Mouse (Mus musculus) small intestine, adult 2 months (tissue): Measurements from ENCODE around the gene Gm10337. TPM values are rescaled to one million over a fixed set of nuclear protein-coding genes. Genes with fewer than 3 reads are reported as not detected.

Experiments
- H3K27ac ChIP-seq: fragments of 200-500 bp; 2 replicates; pipeline ENCODE4 v1.5.1; 2012; ENCODE audit warnings: low read depth, low read length, control low read depth, inconsistent platforms; ENCODE audit not compliant: insufficient read depth
- H3K27me3 ChIP-seq: fragments of 200-500 bp; 2 replicates; pipeline ENCODE4 v1.6.1; 2012; ENCODE audit warnings: mild to moderate bottlenecking, moderate library complexity, low read length, inconsistent platforms; ENCODE audit not compliant: control insufficient read depth, insufficient read depth
- H3K36me3 ChIP-seq: fragments of 200-500 bp; 2 replicates; pipeline ENCODE4 v1.6.1; 2012; ENCODE audit warnings: mild to moderate bottlenecking, low read length, control low read depth, inconsistent platforms; ENCODE audit not compliant: control insufficient read depth, insufficient read depth
- H3K4me1 ChIP-seq: fragments of 200-500 bp; 2 replicates; pipeline ENCODE4 v1.6.1; 2012; ENCODE audit warnings: low read length, inconsistent platforms, mixed read lengths; ENCODE audit not compliant: control insufficient read depth, insufficient read depth, insufficient read length
- H3K4me3 ChIP-seq: fragments of 200-500 bp; 2 replicates; pipeline ENCODE4 v1.5.1; 2012; ENCODE audit warnings: low read depth, mild to moderate bottlenecking, control low read depth, inconsistent platforms, low read length, moderate library complexity
- CTCF ChIP-seq: fragments of 200-500 bp; IDR thresholded peaks from 2 replicates; pipeline ENCODE4 v1.5.1; 2012; ENCODE audit warnings: low read depth, mild to moderate bottlenecking, control low read depth, inconsistent platforms, low read length, moderate library complexity, mixed read lengths; ENCODE audit not compliant: insufficient replicate concordance, insufficient read length; ENCODE audit errors: extremely low read depth
- POLR2A ChIP-seq: fragments of 200-500 bp; IDR thresholded peaks from 2 replicates; pipeline ENCODE4 v1.6.1; 2012; ENCODE audit warnings: low read depth, mild to moderate bottlenecking, control low read depth, inconsistent platforms, low read length, moderate library complexity
- WGBS: fragments of 180-500 bp; shearing (Covaris S2); methylation state at CpG from one replicate; pipeline ENCODE4 v1.1.7; 2018; 5-methylcytosine and 5-hydroxymethylcytosine counted together
- polyA plus RNA-seq: library from polyadenylated mRNA; depleted of rRNA; stranded (reverse); fragments of >200 nt; gene quantifications from 2 replicates; pipeline ENCODE4 v1.2.3, GENCODE M21; 2012

Gene Gm10337
- polyA plus RNA-seq, 1 experiment: not detected

DNA sequence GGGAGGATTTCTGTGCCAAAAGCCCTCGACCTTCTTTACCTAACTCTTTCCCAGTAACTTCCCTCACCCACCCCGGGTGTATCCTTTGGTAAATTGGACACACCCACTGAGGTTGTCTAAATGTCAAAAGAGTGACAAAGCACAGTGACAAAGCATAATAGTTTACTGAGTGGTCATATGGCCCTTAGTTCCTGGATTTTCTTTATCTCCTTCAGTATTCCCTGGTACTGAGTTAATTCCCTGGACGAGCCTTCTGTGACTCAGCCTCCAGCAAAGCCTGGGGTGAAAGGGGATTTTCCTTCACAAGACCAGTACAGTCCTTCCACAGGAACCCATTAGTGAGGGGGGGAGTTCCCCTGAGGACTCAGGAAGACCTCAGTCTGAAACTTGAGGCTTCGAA, 42.6 kb upstream of the Gm10337 start:
- Histone ChIP-seq H3K36me3 (peaks cover 32% of the 10 kb centered on the region), H3K4me3 (peak overlapping the region; percentile 69), H3K27ac (peak overlapping the region; percentile 39; the same call in 1 of the 2 replicates), H3K4me1 (peaks cover 10% of the 10 kb centered on the region), H3K27me3 (no peaks in the 10 kb centered on the region)
- TF ChIP-seq CTCF: no peak
- no peak for TF ChIP-seq POLR2A
- WGBS: 35% methylated on average over 4 of the region's 4 CpGs

DNA sequence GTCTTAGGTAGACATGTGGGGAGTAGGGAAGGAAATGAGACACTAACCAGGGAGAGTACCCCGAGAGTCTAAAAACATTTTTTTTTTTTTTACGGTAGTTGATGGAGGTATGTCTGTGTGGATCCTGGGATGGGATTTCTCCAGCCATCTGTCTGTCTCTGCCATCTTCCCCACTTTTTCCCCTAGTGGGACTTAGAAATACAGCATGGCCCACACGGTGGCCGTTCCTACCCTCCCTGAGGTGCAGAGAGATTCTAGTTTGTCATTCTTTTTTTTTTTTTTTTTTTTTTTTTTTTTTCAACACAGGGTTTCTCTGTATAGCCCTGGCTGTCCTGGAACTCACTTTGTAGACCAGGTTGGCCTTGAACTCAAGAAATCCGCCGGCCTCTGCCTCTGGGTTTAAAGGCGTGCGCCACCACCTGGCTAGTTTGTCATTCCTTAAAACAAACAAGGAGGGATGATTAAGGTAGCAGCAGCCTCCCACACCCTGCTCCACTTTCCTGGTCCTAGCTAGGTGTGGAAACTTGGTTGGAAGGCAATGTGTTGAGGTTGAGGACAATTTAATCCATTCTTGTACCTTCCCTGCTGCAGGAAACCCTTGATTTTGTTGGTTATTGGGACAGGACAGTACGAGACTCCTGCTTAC, 42.0 kb upstream of the Gm10337 start:
- no peaks in the 10 kb centered on the region for H3K27me3 ChIP-seq
- no peak overlapping the region for H3K27ac ChIP-seq
- peaks cover 10% of the 10 kb centered on the region for H3K4me1 ChIP-seq
- peak overlapping the region; percentile 33; the same call in 1 of the 2 replicates for H3K4me3 ChIP-seq
- H3K36me3 ChIP-seq: peaks cover 32% of the 10 kb centered on the region
- WGBS: 65% methylated on average over 9 of the region's 9 CpGs
- TF ChIP-seq POLR2A: no peak
- no peak for TF ChIP-seq CTCF

DNA sequence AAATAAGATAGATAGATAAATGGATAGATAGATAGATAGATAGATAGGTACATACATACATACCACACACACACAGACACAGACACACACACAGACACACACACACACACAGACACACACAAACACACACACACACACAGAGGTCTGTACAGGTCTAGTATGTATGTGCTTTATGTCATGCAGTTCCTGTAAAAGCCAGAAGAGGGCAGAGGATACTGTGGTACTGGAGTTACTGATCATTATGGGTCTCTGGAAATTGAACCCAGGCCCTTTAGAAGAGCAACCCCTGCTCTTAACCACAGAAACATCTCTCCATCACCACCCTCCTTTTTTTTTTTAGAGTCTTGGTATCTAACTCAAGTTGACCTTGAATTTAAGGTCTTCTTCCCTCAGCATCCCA, 39.9 kb upstream of the Gm10337 start:
- Histone ChIP-seq H3K27me3 (no peaks in the 10 kb centered on the region), H3K27ac (no peak overlapping the region), H3K36me3 (peaks cover 37% of the 10 kb centered on the region), H3K4me3 (no peak overlapping the region), H3K4me1 (peaks cover 10% of the 10 kb centered on the region)
- no peak for TF ChIP-seq POLR2A
- no peak for TF ChIP-seq CTCF

DNA sequence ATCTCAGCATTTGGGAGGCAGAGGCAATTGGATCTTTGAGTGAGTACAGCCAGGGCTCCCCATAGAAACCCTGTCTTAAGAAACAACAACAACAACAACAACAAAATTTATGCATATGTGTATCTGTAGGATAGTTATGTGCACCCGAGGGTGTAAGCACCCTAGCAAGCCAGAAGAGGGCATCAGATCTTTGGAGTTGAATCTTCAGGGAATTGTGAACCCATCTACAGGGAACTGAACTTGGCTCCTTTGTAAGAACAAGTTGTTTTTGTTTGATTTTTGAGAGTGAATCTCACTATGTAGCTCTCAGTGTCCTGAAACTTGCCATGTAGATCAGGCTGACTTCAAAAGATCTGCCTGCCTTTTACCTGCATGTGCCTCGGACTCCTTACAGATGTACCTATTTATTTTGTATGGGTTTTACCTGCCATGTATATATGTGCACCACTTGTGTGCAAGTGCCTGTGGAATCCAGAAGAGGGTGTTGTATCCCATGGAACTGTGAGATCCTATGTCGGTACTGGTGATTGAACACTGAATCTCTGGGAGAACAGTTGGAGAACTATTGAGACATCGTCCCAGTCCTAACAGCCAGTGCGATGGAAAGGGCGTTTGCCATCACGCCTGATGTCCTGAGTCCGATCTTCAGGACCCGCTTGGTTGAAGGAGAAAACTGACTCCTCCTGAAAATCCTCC, 34.7 kb upstream of the Gm10337 start:
- H3K27ac ChIP-seq: no peak overlapping the region
- TF ChIP-seq POLR2A (no peak), CTCF (no peak)
- H3K27me3 ChIP-seq: no peaks in the 10 kb centered on the region
- 98% methylated on average over 9 of the region's 9 CpGs for WGBS
- no peak overlapping the region for H3K4me3 ChIP-seq
- H3K4me1 ChIP-seq: peaks cover 4% of the 10 kb centered on the region; the same call in 1 of the 2 replicates
- H3K36me3 ChIP-seq: peaks cover 24% of the 10 kb centered on the region

DNA sequence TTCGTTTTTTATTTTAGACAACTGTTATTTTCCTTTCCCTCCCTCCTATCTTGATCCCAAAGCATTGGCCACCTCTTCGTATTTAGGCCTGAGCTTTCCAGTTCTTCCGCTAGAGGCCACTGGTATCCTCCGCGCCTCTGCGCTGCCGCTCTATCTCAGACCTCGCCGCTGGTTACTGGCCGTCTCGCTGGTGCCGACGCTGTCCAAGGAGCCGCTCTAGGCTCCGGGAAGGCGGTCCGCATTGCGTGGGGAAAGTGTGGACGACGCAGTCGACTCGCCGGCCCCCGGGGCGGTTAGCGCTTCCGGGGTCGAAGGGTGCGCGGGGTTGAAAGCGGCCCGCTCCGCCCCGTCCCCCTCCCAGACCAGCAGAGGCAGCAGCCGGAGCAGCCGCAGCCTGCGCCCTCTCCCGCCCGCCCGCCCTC, 33.3 kb upstream of the Gm10337 start, which contains the start of gene Pcbp2:
Pcbp2 (plus strand) TSS at position 357 of the 422 bp plus-strand sequence.
- Histone ChIP-seq H3K27me3 (no peaks in the 10 kb centered on the region), H3K27ac (peak within 1 kb of the TSS; percentile 76), H3K4me3 (peak within 1 kb of the TSS; percentile 98), H3K4me1 (peaks cover 4% of the 10 kb centered on the region; the same call in 1 of the 2 replicates), H3K36me3 (peaks cover 28% of the 10 kb centered on the region)
- TF ChIP-seq POLR2A (peak; percentile 66; the same call in 1 of the 2 replicates), CTCF (peak; percentile 88; the same call in 1 of the 2 replicates)
- 1% methylated on average over 35 of the region's 40 CpGs for WGBS

DNA sequence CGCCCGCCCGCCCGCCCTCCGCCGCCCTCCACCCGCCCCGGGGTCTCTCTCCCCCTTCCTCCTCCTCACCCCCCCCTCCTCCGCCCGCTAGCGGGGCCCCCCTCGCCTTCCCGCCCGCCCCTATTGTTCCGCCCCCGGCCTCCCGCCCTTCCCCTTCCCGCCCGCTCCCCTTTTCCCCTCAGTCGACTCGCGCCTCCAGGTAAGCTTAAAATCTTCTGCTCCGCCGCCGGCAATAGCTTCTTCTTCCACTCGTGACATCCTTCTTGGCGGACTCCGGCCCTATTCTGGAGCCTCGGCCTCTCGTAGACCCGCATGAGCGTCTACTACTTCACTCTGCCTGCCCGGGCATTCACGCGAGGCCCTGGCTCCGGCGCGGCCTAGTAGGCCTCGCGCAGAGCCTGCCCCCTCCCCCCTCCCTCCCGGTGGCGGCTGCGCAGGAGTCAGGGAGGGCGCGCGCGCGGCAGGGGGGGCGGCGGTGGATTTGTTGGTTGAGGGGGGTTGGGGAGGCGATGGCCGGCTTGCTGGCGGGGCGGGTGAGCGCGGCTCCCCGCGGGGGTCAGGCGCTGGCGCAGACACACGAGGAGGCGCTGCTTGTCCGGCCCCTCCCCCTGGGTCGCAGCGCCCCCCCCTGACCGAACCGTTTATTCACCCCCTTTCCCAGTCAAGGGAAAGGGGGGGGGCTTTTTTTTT, 32.8 kb upstream of the Gm10337 start:
- peak overlapping the region; percentile 98 for H3K4me3 ChIP-seq
- peaks cover 28% of the 10 kb centered on the region for H3K36me3 ChIP-seq
- H3K27me3 ChIP-seq: no peaks in the 10 kb centered on the region
- H3K4me1 ChIP-seq: peaks cover 4% of the 10 kb centered on the region; the same call in 1 of the 2 replicates
- TF ChIP-seq CTCF (no peak), POLR2A (no peak; the same call in 1 of the 2 replicates)
- WGBS: 1% methylated on average over 42 of the region's 67 CpGs
- H3K27ac ChIP-seq: peak overlapping the region; percentile 76
